Mouse (Mus musculus) heart, adult 18-20 months (tissue): ENCODE measurements around the gene Gabbr2. TPM values are rescaled to one million over a fixed set of nuclear protein-coding genes. Genes with fewer than 3 reads are reported as not detected.

Experiments used
- DNase-seq, 2 experiments: peaks; one replicate each; pipeline ENCODE4 v3.0.0; 2021 to 2022; ENCODE audit warnings: mixed read lengths in 1 of 2
- total RNA-seq, 2 experiments: library from RNA; stranded (reverse); gene quantifications; 2 replicates each; pipeline ENCODE4 v1.2.3; 2021

Gabbr2 gene
- total RNA-seq, 2 experiments from 2014 or later = not detected

- no peak for DNase-seq
Observed at GRCm38 (mm10) chr4:46709492-46709891, 282.2 kb downstream of the Gabbr2 start.

- DNase-seq = no peak
Observed at GRCm38 (mm10) chr4:46705739-46706138, 285.9 kb downstream of the Gabbr2 start.

- DNase-seq = no peak
Observed at GRCm38 (mm10) chr4:46703146-46703545, 288.5 kb downstream of the Gabbr2 start.

- DNase-seq = no peak
Observed at GRCm38 (mm10) chr4:46700223-46700651, 291.4 kb downstream of the Gabbr2 start.

- no peak for DNase-seq
Observed at GRCm38 (mm10) chr4:46696467-46696866, 295.2 kb downstream of the Gabbr2 start.

GRCm38 (mm10) chr4:46690565-46690964 lies 301.1 kb downstream of the Gabbr2 start:
- no peak for DNase-seq

GRCm38 (mm10) chr4:46690023-46690420 lies 301.7 kb downstream of the Gabbr2 start:
- no peak for DNase-seq

GRCm38 (mm10) chr4:46689397-46690022 lies 302.2 kb downstream of the Gabbr2 start:
- DNase-seq = peak; percentile 48 to 87

GRCm38 (mm10) chr4:46688213-46688832 lies 303.4 kb downstream of the Gabbr2 start:
- DNase-seq = no peak

- DNase-seq = peak; percentile 13 to 18
Observed at GRCm38 (mm10) chr4:46684160-46684559, 307.5 kb downstream of the Gabbr2 start.

GRCm38 (mm10) chr4:46676646-46677045 lies 315.0 kb downstream of the Gabbr2 start:
- DNase-seq = no peak

- DNase-seq = no peak
Observed at GRCm38 (mm10) chr4:46675992-46676391, 315.7 kb downstream of the Gabbr2 start.

GRCm38 (mm10) chr4:46675272-46675785 lies 316.3 kb downstream of the Gabbr2 start:
- no peak for DNase-seq

GRCm38 (mm10) chr4:46668620-46669019 lies 323.1 kb downstream of the Gabbr2 start:
- no peak for DNase-seq

GRCm38 (mm10) chr4:46666420-46666819 lies 325.3 kb downstream of the Gabbr2 start:
- no peak for DNase-seq

GRCm38 (mm10) chr4:46665371-46665774 lies 326.3 kb downstream of the Gabbr2 start:
- no peak for DNase-seq

- DNase-seq = peak; percentile 31 to 56
Observed at GRCm38 (mm10) chr4:46664123-46665009, 327.3 kb downstream of the Gabbr2 start.

- DNase-seq = no peak
Observed at GRCm38 (mm10) chr4:46661433-46661832, 330.2 kb downstream of the Gabbr2 start.

- no peak for DNase-seq
Observed at GRCm38 (mm10) chr4:46658946-46659345, 332.7 kb downstream of the Gabbr2 start.

- peak; percentile 58 to 86 for DNase-seq
Observed at GRCm38 (mm10) chr4:46657116-46657515, 334.6 kb downstream of the Gabbr2 start.

- no peak for DNase-seq
Observed at GRCm38 (mm10) chr4:46655956-46656355, 335.7 kb downstream of the Gabbr2 start.

GRCm38 (mm10) chr4:46655298-46655697 lies 336.4 kb downstream of the Gabbr2 start:
- DNase-seq = no peak
